ENCODE assay signal across 33 mouse cellular contexts in genomic region chr8:93394079-93394619, GRCm38 (mm10). TPM values are rescaled to one million over a fixed set of nuclear protein-coding genes. Genes with fewer than 3 reads are reported as not detected.
DNase-seq lines count a peak whose midpoint lies in the region; ATAC-seq and TF ChIP-seq lines count a peak whose summit lies in the region.
"Not testable (repeated sequence)": the region's sequence is repeated elsewhere in the genome, so short reads cannot be mapped to it uniquely, and the experiment has no call there.
"Had no signal": no experiment of that assay in that cellular context is flagged by ENCODE, and none has a peak within 500 bp of the region (broad histone marks: within the 10 kb centered on the region; RNA-seq: fewer than 3 reads in every experiment).

No protein-coding gene starts in this region.

- H3K4me2 ChIP-seq in embryonic facial prominence, embryonic 14.5 days (ENCODE audit: low read depth, low read length); limb, embryonic 14.5 days (replicated peaks; ENCODE audit: low read depth, low read length, severe bottlenecking): not testable (repeated sequence)

- TF ChIP-seq POLR2A in kidney, adult 2 months (IDR thresholded peaks at IDR 0.05; ENCODE audit: low read depth, low read length); limb, embryonic 14.5 days (IDR thresholded peaks at IDR 0.05; ENCODE audit: borderline replicate concordance, extremely low read depth, insufficient read depth, insufficient read length): not testable (repeated sequence)

- DNase-seq in embryonic facial prominence, embryonic 14.5 days (ENCODE audit: low spot score), result peak; percentile 17
- peak; percentile 20 to 28 for DNase-seq in heart, postnatal 10 days
- DNase-seq in kidney, adult 2 months, result peak; percentile 92
- DNase-seq in kidney, postnatal 14 days, result peak; percentile 58
- peak; percentile 28 for DNase-seq in limb, embryonic 14.5 days (ENCODE audit: low spot score)
- peak; percentile 15 for DNase-seq in lung, postnatal 10 days
- peak; percentile 3 for DNase-seq in ovary, adult 18-20 months (ENCODE audit: low spot score)

- intact Hi-C loops in heart, postnatal 10 days (cut with DNase I), result not testable (repeated sequence)

- not testable (repeated sequence) for H3K27me3 ChIP-seq in embryonic facial prominence, embryonic 14.5 days (replicated peaks; ENCODE audit: control insufficient read depth, insufficient read depth, low read length); kidney, adult 2 months (replicated peaks; ENCODE audit: control insufficient read depth, insufficient read depth, low read length); limb, embryonic 14.5 days (ENCODE audit: control insufficient read depth, insufficient read depth, low read length)

- not testable (repeated sequence) for H3K27ac ChIP-seq in embryonic facial prominence, embryonic 14.5 days (replicated peaks; ENCODE audit: low read depth, low read length); kidney, adult 2 months (ENCODE audit: insufficient read depth, low read depth, low read length); limb, embryonic 14.5 days (replicated peaks; ENCODE audit: low read depth, low read length)

- H3K9ac ChIP-seq in embryonic facial prominence, embryonic 14.5 days (ENCODE audit: low read depth, low read length); limb, embryonic 14.5 days (ENCODE audit: low read depth, low read length, severe bottlenecking): not testable (repeated sequence)

- WGBS in embryonic facial prominence, embryonic 14.5 days, result 57% methylated on average over 8 of the region's 8 CpGs
- 19% methylated on average over 8 of the region's 8 CpGs for WGBS in kidney, adult 2 months
- WGBS in limb, embryonic 14.5 days, result 34% methylated on average over 8 of the region's 8 CpGs

- not testable (repeated sequence) for H3K4me3 ChIP-seq in embryonic facial prominence, embryonic 14.5 days (ENCODE audit: low read depth, low read length); kidney, adult 2 months (ENCODE audit: insufficient read depth, low read depth, low read length); limb, embryonic 14.5 days (replicated peaks; ENCODE audit: low read length)

- H3K4me1 ChIP-seq in embryonic facial prominence, embryonic 14.5 days (ENCODE audit: control insufficient read depth, insufficient read depth, low read length); kidney, adult 2 months (ENCODE audit: control insufficient read depth, insufficient read depth, low read length); limb, embryonic 14.5 days (ENCODE audit: control insufficient read depth, insufficient read depth, low read length): not testable (repeated sequence)

- TF ChIP-seq CTCF in kidney, adult 2 months (conservative IDR thresholded peaks at IDR 0.05; ENCODE audit: insufficient read depth, insufficient read length, low read depth, low read length), result not testable (repeated sequence)

- not testable (repeated sequence) for H3K36me3 ChIP-seq in embryonic facial prominence, embryonic 14.5 days (ENCODE audit: control insufficient read depth, insufficient read depth, low read length); kidney, adult 2 months (ENCODE audit: control insufficient read depth, insufficient read depth, low read length); limb, embryonic 14.5 days (ENCODE audit: control insufficient read depth, insufficient read depth, low read length)

- H3K9me3 ChIP-seq in embryonic facial prominence, embryonic 14.5 days (ENCODE audit: control insufficient read depth, low read length); limb, embryonic 14.5 days (ENCODE audit: control insufficient read depth, low read length): not testable (repeated sequence)

- not testable (repeated sequence) for ATAC-seq in embryonic facial prominence, embryonic 14.5 days (ENCODE audit: low read depth); limb, embryonic 14.5 days (ENCODE audit: low FRiP score, low read depth)

RNA-seq across cellular contexts. Expression of gene Ces1h, which starts 14.6 kb away (rescaled TPM):
- not detected in 2 replicates for polyA plus RNA-seq in embryonic facial prominence, embryonic 14.5 days (2014; fragmentation: Nextera tagmentation; extraction: Ambion mirVana)
- total RNA-seq in heart, postnatal 10 days (2021), result not detected
- 0.03 TPM in 1 of 2 replicates, not detected in the other for polyA plus RNA-seq in kidney, adult 2 months (2012; rRNA removed)
- polyA plus RNA-seq in limb, embryonic 14.5 days (2012; rRNA removed), result not detected in 2 replicates
- polyA plus RNA-seq in limb, embryonic 14.5 days (2014; fragmentation: Nextera tagmentation; extraction: Ambion mirVana), result not detected in 2 replicates
- total RNA-seq: adrenal gland, adult 18-20 months; adrenal gland, postnatal 36 days; gastrocnemius, adult 18-20 months; gastrocnemius, postnatal 25 days; heart, adult 2 months; heart, postnatal 14 days; layer of hippocampus, adult 8-10 months; layer of hippocampus, postnatal 25 days; left cerebral cortex, adult 8-10 months; left cerebral cortex, postnatal 36 days; megakaryocyte progenitor cell, adult 5-6 weeks; neutrophil, adult 5-6 weeks had no signal
- polyA plus RNA-seq: cerebellum, adult 2 months; embryonic facial prominence, embryonic 11.5 days; forebrain, embryonic 15.5 days; frontal cortex, adult 2 months; heart, adult 2 months; heart, embryonic 13.5 days; hindbrain, embryonic 11.5 days; hindbrain, embryonic 16.5 days; intestine, embryonic 15.5 days; kidney, embryonic 16.5 days; limb, embryonic 15.5 days; liver, embryonic 13.5 days; midbrain, embryonic 10.5 days; midbrain, embryonic 15.5 days; neural tube, embryonic 11.5 days had no signal

RNA-seq across cellular contexts. Expression of gene Ces1g, which starts 57.0 kb away (rescaled TPM):
- not detected in 2 replicates for polyA plus RNA-seq in embryonic facial prominence, embryonic 14.5 days (2014; fragmentation: Nextera tagmentation; extraction: Ambion mirVana)
- not detected for total RNA-seq in heart, postnatal 10 days (2021)
- 2.2 and 2.4 TPM in 2 replicates for polyA plus RNA-seq in kidney, adult 2 months (2012; rRNA removed)
- polyA plus RNA-seq in limb, embryonic 14.5 days (2012; rRNA removed), result not detected in 2 replicates
- not detected in 2 replicates for polyA plus RNA-seq in limb, embryonic 14.5 days (2014; fragmentation: Nextera tagmentation; extraction: Ambion mirVana)
- total RNA-seq: adrenal gland, postnatal 36 days; gastrocnemius, adult 18-20 months; gastrocnemius, postnatal 25 days; heart, adult 2 months; heart, postnatal 14 days; layer of hippocampus, adult 8-10 months; layer of hippocampus, postnatal 25 days; left cerebral cortex, adult 8-10 months; left cerebral cortex, postnatal 36 days; megakaryocyte progenitor cell, adult 5-6 weeks; neutrophil, adult 5-6 weeks had no signal
- polyA plus RNA-seq: cerebellum, adult 2 months; embryonic facial prominence, embryonic 11.5 days; forebrain, embryonic 15.5 days; frontal cortex, adult 2 months; heart, adult 2 months; hindbrain, embryonic 11.5 days; hindbrain, embryonic 16.5 days; kidney, embryonic 16.5 days; limb, embryonic 15.5 days; midbrain, embryonic 10.5 days; midbrain, embryonic 15.5 days; neural tube, embryonic 11.5 days had no signal

Comparison
In these comparisons a context has a peak if more than half of its experiments do, and no peak if none do; other contexts are left out.
1. DNase-seq: peak in every context shown above with its lines; median percentile 92 in kidney, adult 2 months; 58 in kidney, postnatal 14 days; 28 in limb, embryonic 14.5 days; 24 in heart, postnatal 10 days; 17 in embryonic facial prominence, embryonic 14.5 days; 15 in lung, postnatal 10 days; 3 in ovary, adult 18-20 months.